Mouse (Mus musculus): ENCODE results near the gene Plch1.

- no peak for TF ChIP-seq CTCF (IDR thresholded peaks at IDR 0.05; ENCODE audit: low read depth, low read length)
- TF ChIP-seq TAL1 (conservative IDR thresholded peaks at IDR 0.05; ENCODE audit: low read depth, low read length) = no peak
- no peak for TF ChIP-seq GATA1 (IDR thresholded peaks at IDR 0.05; ENCODE audit: borderline replicate concordance, low read length)
- no peak for TF ChIP-seq POLR2AphosphoS5 (IDR thresholded peaks at IDR 0.05; ENCODE audit: insufficient replicate concordance, low read depth, low read length)
- no peak for TF ChIP-seq GATA2 (IDR thresholded peaks at IDR 0.05; ENCODE audit: borderline replicate concordance, low read depth, low read length)
Observed at GRCm38 (mm10) chr3:63871249-63871648, 28.0 kb downstream of the Plch1 start.

Measured in G1E (cell line).